Mouse (Mus musculus) hindbrain, embryonic 10.5 days (tissue): ENCODE results near the gene Ltb. TPM values are rescaled to one million over a fixed set of nuclear protein-coding genes. Genes with fewer than 3 reads are reported as not detected.
A peak's percentile ranks its signal among the peaks of the same experiment; 100 is the strongest.

Source experiments
- DNase-seq: peaks from one replicate; pipeline ENCODE4 v3.0.0-alpha.2; 2017; ENCODE audit warnings: low spot score
- H3K27ac ChIP-seq: fragments of 300-500 bp; sonication (generic); 2 replicates; pipeline ENCODE4 v1.5.1; 2016; ENCODE audit warnings: mild to moderate bottlenecking, moderate library complexity
- H3K27me3 ChIP-seq: fragments of 300-500 bp; sonication (generic); 2 replicates; pipeline ENCODE4 v1.6.1; 2016; ENCODE audit warnings: mild to moderate bottlenecking; ENCODE audit not compliant: poor library complexity, insufficient read depth, severe bottlenecking
- H3K36me3 ChIP-seq: fragments of 300-500 bp; sonication (generic); 2 replicates; pipeline ENCODE4 v1.6.1; 2016; ENCODE audit warnings: mild to moderate bottlenecking, moderate library complexity
- H3K4me1 ChIP-seq: fragments of 300-500 bp; sonication (generic); replicated peaks from 2 replicates; pipeline ENCODE4 v1.6.1; 2016; ENCODE audit warnings: mild to moderate bottlenecking
- H3K4me3 ChIP-seq: fragments of 300-500 bp; sonication (generic); 2 replicates; pipeline ENCODE4 v1.5.1; 2016; ENCODE audit warnings: mild to moderate bottlenecking, moderate library complexity
- H3K9me3 ChIP-seq: fragments of 300-500 bp; sonication (generic); 2 replicates; pipeline ENCODE4 v1.6.1; 2016; ENCODE audit warnings: mild to moderate bottlenecking, moderate library complexity
- WGBS: fragments of 180-500 bp; shearing (Covaris S2); methylation state at CpG from one replicate; pipeline ENCODE4 v1.1.7; 2016; 5-methylcytosine and 5-hydroxymethylcytosine counted together
- polyA plus RNA-seq: library from polyadenylated mRNA; unstranded; fragments of >200 nt; fragmentation: Nextera tagmentation; extraction: Ambion mirVana; gene quantifications from 2 replicates; pipeline ENCODE4 v1.2.1, GENCODE M21; 2016

Ltb gene
- polyA plus RNA-seq, 1 experiment from 2014 or later = 0.17 TPM

DNA sequence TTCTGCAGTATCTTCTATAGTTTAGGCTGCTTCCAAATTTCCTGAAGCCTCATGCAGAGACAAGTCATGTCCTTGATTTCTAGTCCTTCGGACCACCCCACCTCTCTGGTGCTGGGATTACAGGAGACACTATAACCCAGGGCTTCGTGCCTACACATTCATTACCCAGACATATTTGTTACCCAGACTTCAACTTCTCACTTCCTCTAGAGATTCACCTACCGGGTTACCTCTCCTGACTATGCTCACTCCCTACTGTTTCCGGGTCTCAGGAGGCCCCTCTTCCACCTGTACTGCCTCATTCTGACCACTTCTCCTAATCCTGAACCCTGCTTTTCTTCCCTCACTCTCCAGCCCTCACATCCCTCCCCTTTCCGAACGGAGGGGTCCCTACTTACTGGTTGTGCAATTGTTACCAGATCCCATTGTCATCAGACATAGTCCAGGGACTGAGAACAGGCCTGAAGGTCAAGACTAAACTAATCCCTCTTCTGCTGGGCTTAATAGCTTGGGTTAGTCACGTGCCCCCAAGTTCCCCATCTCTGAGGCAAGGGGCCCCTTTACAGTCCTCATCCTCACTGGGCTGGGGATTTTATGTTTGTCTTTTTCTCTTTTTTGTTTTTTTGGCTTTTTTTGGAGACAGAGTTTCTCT, 6.2 kb upstream of the Ltb start, which contains the start of gene Lst1:
Gene Lst1, minus strand, starts transcription at position 481 of the 652 bp plus-strand sequence.
- peaks cover 2% of the 10 kb centered on the region; the same call in 1 of the 2 replicates for H3K27me3 ChIP-seq
- DNase-seq = no peak
- peaks cover 18% of the 10 kb centered on the region for H3K4me1 ChIP-seq
- 79% methylated on average over 7 of the region's 7 CpGs for WGBS
- H3K27ac ChIP-seq = no peak within 1 kb of the TSS
- H3K4me3 ChIP-seq = no peak within 1 kb of the TSS
- no peaks in the 10 kb centered on the region for H3K36me3 ChIP-seq
- H3K9me3 ChIP-seq = no peaks in the 10 kb centered on the region

DNA sequence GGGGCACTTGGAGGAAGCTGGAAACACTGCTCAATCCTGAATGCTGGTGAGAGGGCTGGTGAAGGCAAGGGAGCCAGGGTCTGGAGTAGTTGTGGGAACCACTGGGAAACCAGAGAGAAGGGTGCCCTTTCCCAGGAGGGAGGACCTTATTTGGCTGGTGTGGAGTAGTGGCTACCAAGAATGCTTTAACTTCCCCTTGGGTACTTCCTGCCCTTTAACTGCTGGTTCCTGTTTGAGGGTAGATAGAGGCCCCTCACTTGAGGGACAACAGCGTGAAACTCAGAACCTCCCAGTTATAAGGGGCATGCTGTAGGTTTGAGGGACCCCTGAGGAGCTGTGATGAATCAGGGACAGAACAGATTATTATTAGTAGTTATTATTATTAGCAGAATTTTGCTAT, 5.1 kb upstream of the Ltb start:
- Histone ChIP-seq H3K9me3 (no peaks in the 10 kb centered on the region), H3K27ac (no peak overlapping the region), H3K36me3 (no peaks in the 10 kb centered on the region), H3K4me1 (peaks cover 22% of the 10 kb centered on the region), H3K4me3 (no peak overlapping the region), H3K27me3 (peaks cover 13% of the 10 kb centered on the region)
- 70% methylated on average over 1 of the region's 1 CpGs for WGBS
- no peak for DNase-seq

DNA sequence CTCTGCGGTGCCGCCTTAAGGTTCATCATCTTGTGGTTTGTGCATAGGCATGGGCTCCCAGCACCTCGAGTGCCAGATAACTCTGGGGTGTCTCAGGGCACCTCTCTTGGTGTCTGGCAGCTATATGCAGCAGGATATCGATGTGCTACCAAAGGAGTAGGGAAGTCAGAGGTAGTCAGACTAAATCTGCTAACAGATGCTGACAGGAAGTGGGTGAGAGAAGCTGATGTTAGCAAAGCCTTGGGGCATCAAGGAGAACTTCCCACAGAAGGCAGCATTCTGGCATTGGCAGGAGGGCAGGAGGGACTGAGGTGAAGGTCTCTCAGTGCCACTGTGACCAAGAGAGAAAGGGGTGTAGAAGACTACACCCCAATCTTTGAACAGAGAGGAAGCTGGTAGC, 4.1 kb upstream of the Ltb start:
- Histone ChIP-seq H3K4me3 (no peak overlapping the region), H3K4me1 (peaks cover 30% of the 10 kb centered on the region), H3K9me3 (no peaks in the 10 kb centered on the region), H3K27me3 (peaks cover 22% of the 10 kb centered on the region), H3K27ac (no peak overlapping the region), H3K36me3 (no peaks in the 10 kb centered on the region)
- 65% methylated on average over 4 of the region's 4 CpGs for WGBS
- DNase-seq = no peak

DNA sequence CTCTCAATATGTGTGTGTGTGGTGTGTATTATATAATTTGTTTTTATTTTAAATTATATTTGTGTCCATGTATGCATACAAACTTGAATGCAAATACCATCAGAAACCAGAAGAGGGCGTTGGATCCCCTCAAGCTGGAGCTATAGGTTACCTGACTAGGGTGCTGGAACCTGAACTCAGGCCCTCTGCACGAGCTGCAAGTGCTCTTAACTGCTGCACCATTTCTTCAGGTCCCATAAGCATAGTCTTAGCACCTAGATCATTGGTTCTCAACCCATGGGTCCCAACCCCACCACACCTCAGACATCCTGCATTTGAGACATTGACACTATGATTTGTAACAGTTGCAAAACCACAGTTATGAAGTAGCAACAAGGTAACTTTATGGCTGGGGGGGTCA, 2.5 kb upstream of the Ltb start:
- H3K4me1 ChIP-seq = peaks cover 28% of the 10 kb centered on the region
- H3K4me3 ChIP-seq = no peak overlapping the region
- no peaks in the 10 kb centered on the region for H3K36me3 ChIP-seq
- no peak for DNase-seq
- H3K9me3 ChIP-seq = no peaks in the 10 kb centered on the region
- WGBS = 56% methylated on average over 2 of the region's 2 CpGs
- H3K27ac ChIP-seq = no peak overlapping the region
- H3K27me3 ChIP-seq = peaks cover 38% of the 10 kb centered on the region

DNA sequence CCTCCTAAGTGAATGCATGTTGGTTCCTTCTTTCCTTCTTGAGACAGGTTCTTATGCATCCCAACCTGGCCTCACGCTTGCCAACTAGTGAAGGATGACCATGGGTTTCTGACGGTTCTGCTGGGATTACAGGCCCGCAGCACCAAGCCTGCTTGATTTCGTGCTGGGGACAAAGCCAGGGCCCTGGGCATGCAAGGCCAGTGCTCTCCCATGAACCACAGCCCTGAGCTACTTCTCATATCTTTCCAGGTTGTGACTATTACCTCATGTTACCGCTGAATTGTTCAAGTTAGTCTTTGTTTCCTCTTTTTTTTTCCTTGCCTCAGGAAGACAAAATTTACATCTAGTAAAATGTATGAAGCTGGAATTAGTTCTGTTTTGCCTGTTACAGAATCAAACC, 1.3 kb upstream of the Ltb start:
- no peak overlapping the region for H3K4me3 ChIP-seq
- 81% methylated on average over 5 of the region's 5 CpGs for WGBS
- peaks cover 50% of the 10 kb centered on the region for H3K27me3 ChIP-seq
- no peaks in the 10 kb centered on the region for H3K36me3 ChIP-seq
- H3K4me1 ChIP-seq = peaks cover 26% of the 10 kb centered on the region
- H3K9me3 ChIP-seq = no peaks in the 10 kb centered on the region
- H3K27ac ChIP-seq = no peak overlapping the region
- DNase-seq = no peak

DNA sequence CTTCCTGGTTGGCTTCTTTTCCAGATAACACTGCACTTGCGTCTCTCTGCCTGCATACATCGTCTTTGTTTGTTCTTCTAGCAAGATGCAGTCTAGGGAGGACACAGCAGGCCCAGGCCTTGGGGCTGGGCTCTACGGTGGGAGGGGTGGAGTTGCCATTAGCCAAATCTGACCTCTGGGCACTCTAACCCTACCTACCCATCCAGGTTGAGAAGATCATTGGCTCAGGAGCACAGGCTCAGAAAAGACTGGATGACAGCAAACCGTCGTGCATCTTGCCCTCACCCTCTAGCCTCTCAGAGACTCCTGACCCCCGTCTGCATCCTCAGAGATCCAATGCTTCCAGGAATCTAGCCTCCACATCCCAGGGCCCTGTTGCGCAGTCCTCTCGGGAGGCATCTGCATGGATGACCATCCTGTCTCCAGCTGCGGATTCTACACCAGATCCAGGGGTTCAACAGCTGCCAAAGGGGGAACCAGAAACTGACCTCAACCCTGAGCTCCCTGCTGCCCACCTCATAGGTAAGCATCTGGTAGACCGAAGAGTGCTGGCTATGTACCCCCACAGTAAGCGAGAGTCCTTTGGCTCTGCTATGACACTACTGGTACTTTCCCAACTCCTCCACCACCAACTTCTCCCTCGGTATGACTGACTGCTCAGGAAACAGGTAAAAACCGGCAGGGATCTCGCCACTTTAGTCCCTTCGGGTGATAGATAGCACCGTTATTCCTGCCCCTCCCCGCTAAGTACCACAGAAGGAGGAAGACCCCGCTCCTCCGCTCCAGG, 798 bp downstream of the Ltb start:
- DNase-seq = no peak
- Histone ChIP-seq H3K27me3 (peaks cover 66% of the 10 kb centered on the region), H3K27ac (peak overlapping the region; percentile 50; the same call in 1 of the 2 replicates), H3K4me1 (peaks cover 26% of the 10 kb centered on the region), H3K4me3 (peak overlapping the region; percentile 56), H3K9me3 (no peaks in the 10 kb centered on the region), H3K36me3 (no peaks in the 10 kb centered on the region)
- 42% methylated on average over 19 of the region's 19 CpGs for WGBS

DNA sequence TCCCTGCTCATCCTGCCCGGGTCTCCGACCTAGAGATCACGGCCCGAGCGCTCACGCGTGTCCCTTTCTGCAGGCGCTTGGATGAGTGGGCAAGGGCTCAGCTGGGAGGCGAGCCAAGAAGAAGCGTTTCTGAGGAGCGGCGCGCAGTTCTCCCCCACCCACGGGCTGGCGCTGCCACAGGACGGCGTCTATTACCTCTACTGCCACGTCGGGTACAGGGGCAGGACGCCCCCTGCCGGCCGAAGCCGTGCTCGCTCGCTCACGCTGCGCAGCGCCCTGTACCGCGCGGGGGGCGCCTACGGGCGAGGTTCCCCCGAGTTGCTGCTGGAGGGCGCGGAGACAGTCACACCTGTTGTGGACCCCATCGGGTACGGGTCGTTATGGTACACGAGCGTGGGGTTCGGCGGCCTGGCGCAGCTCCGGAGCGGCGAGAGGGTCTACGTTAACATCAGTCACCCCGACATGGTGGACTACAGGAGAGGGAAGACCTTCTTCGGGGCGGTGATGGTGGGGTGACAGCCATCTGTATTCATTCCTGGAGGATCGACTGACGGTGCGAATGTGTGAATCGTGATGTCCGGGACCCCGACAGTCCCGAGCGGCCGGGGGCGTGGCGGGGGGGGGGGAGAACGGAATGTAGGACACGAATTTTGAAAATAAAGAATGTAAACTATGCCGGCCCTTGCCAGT, 1.5 kb downstream of the Ltb start:
- peaks cover 26% of the 10 kb centered on the region for H3K4me1 ChIP-seq
- 2% methylated on average over 66 of the region's 66 CpGs for WGBS
- H3K4me3 ChIP-seq = peak overlapping the region; percentile 56
- H3K36me3 ChIP-seq = no peaks in the 10 kb centered on the region
- H3K27me3 ChIP-seq = peaks cover 73% of the 10 kb centered on the region
- no peaks in the 10 kb centered on the region for H3K9me3 ChIP-seq
- peak overlapping the region; percentile 50; the same call in 1 of the 2 replicates for H3K27ac ChIP-seq
- DNase-seq = peak; percentile 77

DNA sequence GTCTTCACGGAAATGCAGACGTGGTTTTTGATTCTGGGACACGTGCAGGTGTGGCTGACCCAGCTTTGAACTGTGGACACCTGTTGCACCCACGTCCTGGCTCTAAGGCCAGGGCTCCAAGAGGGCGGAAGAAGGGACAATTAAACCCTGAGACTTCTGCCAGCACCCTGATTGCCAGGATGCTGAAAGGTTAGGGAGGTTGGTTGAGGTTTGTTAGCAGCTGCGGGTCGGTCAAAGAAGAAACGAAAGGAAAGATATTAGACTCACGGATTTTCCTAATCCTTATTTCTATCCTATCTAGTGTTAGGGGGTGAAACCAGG, 2.0 kb downstream of the Ltb start:
- no peak overlapping the region for H3K27ac ChIP-seq
- H3K36me3 ChIP-seq = no peaks in the 10 kb centered on the region
- H3K9me3 ChIP-seq = no peaks in the 10 kb centered on the region
- H3K27me3 ChIP-seq = peaks cover 78% of the 10 kb centered on the region
- H3K4me1 ChIP-seq = peaks cover 26% of the 10 kb centered on the region
- no peak for DNase-seq
- WGBS = 32% methylated on average over 9 of the region's 9 CpGs
- peak overlapping the region; percentile 56 for H3K4me3 ChIP-seq

DNA sequence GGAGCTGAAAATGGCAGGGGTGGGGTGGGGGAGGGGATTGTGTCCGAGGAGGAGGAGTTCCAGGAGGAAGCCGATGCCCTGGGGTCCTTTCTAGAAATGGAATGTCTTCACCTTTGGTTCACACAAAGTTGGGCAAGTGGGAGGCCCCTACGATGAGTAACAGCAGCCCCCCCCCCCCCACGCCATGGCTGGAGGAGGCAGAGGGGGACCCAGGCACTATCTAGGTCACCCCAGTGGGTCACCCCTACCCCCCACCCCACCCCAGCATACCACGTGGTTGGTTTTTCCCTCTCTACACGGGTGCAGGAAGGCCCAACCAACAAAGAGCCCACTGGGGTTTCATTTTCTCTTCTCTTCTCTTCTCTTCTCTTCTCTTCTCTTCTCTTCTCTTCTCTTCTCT, 2.9 kb downstream of the Ltb start:
- Histone ChIP-seq H3K27me3 (peaks cover 87% of the 10 kb centered on the region), H3K4me3 (no peak overlapping the region)

DNA sequence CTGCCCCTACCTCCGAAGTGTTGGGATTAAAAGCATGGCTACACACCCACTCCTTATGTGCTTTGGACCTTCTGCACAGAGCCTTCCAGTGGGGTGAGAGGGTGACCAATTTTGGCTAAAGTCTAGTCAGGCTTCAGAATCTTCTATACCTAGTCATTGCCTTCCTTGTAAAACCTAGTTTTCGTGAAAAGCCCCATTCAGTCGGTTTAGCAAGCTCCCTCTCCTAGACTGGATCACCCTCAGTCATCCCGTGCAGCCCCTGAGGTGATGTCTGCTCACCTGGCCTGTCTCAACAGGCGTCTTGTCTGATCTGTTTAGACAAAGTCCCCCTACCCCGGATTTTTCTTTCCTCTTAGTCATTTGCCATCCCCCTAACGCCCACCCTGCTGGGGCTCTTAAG, 3.8 kb downstream of the Ltb start:
- 64% methylated on average over 7 of the region's 7 CpGs for WGBS
- H3K36me3 ChIP-seq = no peaks in the 10 kb centered on the region
- DNase-seq = no peak
- H3K4me1 ChIP-seq = peaks cover 32% of the 10 kb centered on the region
- H3K27me3 ChIP-seq = peaks cover 95% of the 10 kb centered on the region
- no peak overlapping the region for H3K4me3 ChIP-seq
- H3K9me3 ChIP-seq = no peaks in the 10 kb centered on the region
- H3K27ac ChIP-seq = no peak overlapping the region

More for the DNA sequence above, 2.9 kb downstream of the Ltb start:
- peaks cover 32% of the 10 kb centered on the region for H3K4me1 ChIP-seq
- WGBS = 46% methylated on average over 6 of the region's 6 CpGs
- no peak for DNase-seq
- no peaks in the 10 kb centered on the region for H3K9me3 ChIP-seq
- no peak overlapping the region for H3K27ac ChIP-seq
- H3K36me3 ChIP-seq = no peaks in the 10 kb centered on the region

DNA sequence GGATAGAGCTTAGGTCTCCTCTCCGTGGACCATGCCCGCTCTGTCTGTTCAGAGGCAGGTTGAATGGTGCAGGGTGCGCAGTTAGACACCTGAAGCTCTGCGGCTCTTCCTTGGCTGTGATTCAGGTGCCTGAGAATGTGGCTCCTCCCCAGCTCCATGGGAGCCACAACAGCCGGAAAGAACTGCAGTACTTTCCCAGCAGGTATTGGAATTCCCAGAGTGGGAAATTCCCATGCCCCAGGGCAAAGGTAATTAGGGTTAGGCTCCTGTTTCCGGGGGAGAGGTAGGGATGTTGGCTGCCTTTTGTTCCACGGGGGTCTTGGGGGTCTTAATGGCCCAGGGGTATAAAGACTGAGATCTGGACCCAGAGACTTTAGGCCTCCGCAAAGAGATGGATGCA, 4.7 kb downstream of the Ltb start:
- H3K9me3 ChIP-seq = no peaks in the 10 kb centered on the region
- H3K4me1 ChIP-seq = peaks cover 31% of the 10 kb centered on the region
- no peak for DNase-seq
- 27% methylated on average over 8 of the region's 8 CpGs for WGBS
- peaks cover 95% of the 10 kb centered on the region for H3K27me3 ChIP-seq
- no peak overlapping the region for H3K4me3 ChIP-seq
- no peaks in the 10 kb centered on the region for H3K36me3 ChIP-seq
- no peak overlapping the region for H3K27ac ChIP-seq

DNA sequence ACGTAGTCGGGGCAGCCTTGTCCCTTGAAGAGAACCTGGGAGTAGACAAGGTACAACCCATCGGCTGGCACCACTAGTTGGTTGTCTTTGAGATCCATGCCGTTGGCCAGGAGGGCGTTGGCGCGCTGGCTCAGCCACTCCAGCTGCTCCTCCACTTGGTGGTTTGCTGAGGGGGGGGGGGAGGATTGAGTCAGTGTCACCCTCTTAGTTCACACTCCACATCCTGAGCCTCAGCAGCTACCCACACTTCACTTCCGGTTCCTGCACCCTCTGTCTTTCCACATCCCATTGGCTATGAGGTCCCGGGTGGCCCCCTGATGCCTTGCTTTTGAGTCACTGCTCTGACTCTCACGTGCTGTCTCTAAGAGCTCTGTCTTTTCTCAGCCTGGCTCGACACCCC, 6.2 kb downstream of the Ltb start:
- 86% methylated on average over 11 of the region's 11 CpGs for WGBS
- no peak overlapping the region for H3K4me3 ChIP-seq
- DNase-seq = no peak
- H3K36me3 ChIP-seq = no peaks in the 10 kb centered on the region
- H3K4me1 ChIP-seq = peaks cover 23% of the 10 kb centered on the region
- H3K27me3 ChIP-seq = peaks cover 95% of the 10 kb centered on the region
- H3K27ac ChIP-seq = no peak overlapping the region
- no peaks in the 10 kb centered on the region for H3K9me3 ChIP-seq

DNA sequence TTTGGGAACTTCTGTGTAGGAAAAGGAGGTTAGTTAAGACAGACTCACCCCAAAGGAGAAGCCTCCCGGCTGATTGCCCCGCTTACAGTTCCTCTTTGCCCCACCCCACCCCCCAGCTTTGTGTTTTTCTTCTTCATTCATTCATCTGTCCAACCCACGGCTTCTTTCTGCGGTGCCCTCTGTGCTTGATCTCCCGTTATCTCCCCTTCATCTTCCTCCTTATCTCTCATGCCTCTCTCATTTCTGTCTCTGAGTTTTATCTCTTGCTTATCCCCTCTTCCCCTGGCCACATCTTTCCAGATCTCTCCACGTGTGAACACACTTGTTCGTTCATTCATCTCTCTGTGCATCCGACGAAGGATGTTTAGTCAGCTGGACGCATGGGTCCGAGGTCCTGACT, 6.9 kb downstream of the Ltb start:
- H3K27ac ChIP-seq = no peak overlapping the region
- no peak for DNase-seq
- H3K4me1 ChIP-seq = peaks cover 16% of the 10 kb centered on the region
- no peaks in the 10 kb centered on the region for H3K36me3 ChIP-seq
- 79% methylated on average over 11 of the region's 11 CpGs for WGBS
- peaks cover 88% of the 10 kb centered on the region for H3K27me3 ChIP-seq
- no peaks in the 10 kb centered on the region for H3K9me3 ChIP-seq
- H3K4me3 ChIP-seq = no peak overlapping the region
